Mouse (Mus musculus) stomach, postnatal 0 days (tissue): ENCODE measurements at regions not wholly inside any gene's neighbourhood (a gene's known extent, or its start where the extent isn't known, plus 50 kb on each side); places are given as distances from the start of the nearest gene placed in this dataset.

Experiments used
- ATAC-seq: fragments of 200-750 bp; cut with Nextera tagmentation; 2 replicates; pipeline ENCODE4 v1.8.0; 2017; ENCODE audit not compliant: low FRiP score, low TSS enrichment
- DNase-seq: peaks from one replicate; pipeline ENCODE4 v3.0.0-alpha.2; 2016; ENCODE audit warnings: low spot score
- H3K27ac ChIP-seq: fragments of 300-500 bp; sonication (generic); replicated peaks from 2 replicates; pipeline ENCODE4 v1.5.1; 2014; ENCODE audit warnings: mild to moderate bottlenecking, control low read depth
- H3K27me3 ChIP-seq: fragments of 300-500 bp; sonication (generic); 2 replicates; pipeline ENCODE4 v1.6.1; 2014; ENCODE audit warnings: low read length; ENCODE audit not compliant: control insufficient read depth, insufficient read depth
- H3K36me3 ChIP-seq: fragments of 300-500 bp; sonication (generic); 2 replicates; pipeline ENCODE4 v1.6.1; 2014; ENCODE audit warnings: low read length, mixed read lengths; ENCODE audit not compliant: control insufficient read depth, insufficient read depth
- H3K4me1 ChIP-seq: fragments of 300-500 bp; sonication (generic); replicated peaks from 2 replicates; pipeline ENCODE4 v1.6.1; 2014; ENCODE audit warnings: antibody characterized with exemption; ENCODE audit not compliant: control insufficient read depth, insufficient read depth
- H3K4me2 ChIP-seq: fragments of 300-500 bp; sonication (generic); replicated peaks from 2 replicates; pipeline ENCODE4 v1.6.1; 2014; ENCODE audit warnings: low read depth, mild to moderate bottlenecking, control low read depth, moderate library complexity
- H3K4me3 ChIP-seq: fragments of 300-500 bp; sonication (generic); 2 replicates; pipeline ENCODE4 v1.5.1; 2014; ENCODE audit warnings: low read depth, low read length, control low read depth
- H3K9ac ChIP-seq: fragments of 300-500 bp; sonication (generic); 2 replicates; pipeline ENCODE4 v1.6.1; 2014; ENCODE audit warnings: mild to moderate bottlenecking, low read length, control low read depth, mixed read lengths
- H3K9me3 ChIP-seq: fragments of 300-500 bp; sonication (generic); 2 replicates; pipeline ENCODE4 v1.6.1; 2016; ENCODE audit warnings: low read length; ENCODE audit not compliant: control insufficient read depth
- CTCF ChIP-seq: IDR thresholded peaks from 2 replicates; pipeline ENCODE4 v1.5.1; 2016; ENCODE audit warnings: antibody characterized with exemption, low read depth, mild to moderate bottlenecking, moderate library complexity
- EP300 ChIP-seq: optimal IDR thresholded peaks from 2 replicates; pipeline ENCODE3; 2016; ENCODE audit warnings: antibody characterized with exemption
- WGBS: fragments of 180-500 bp; shearing (Covaris S2); extraction: QIAGEN DNeasy Blood & Tissue Kit; methylation state at CpG from one replicate; pipeline ENCODE4 v1.1.7; 2014; 5-methylcytosine and 5-hydroxymethylcytosine counted together

GRCm38 (mm10) chr5:64485043-64485442 is 318.1 kb upstream of the Klf3 start:
- Histone ChIP-seq H3K27me3 (no peaks in the 10 kb centered on the region), H3K36me3 (no peaks in the 10 kb centered on the region), H3K27ac (no peak overlapping the region), H3K9ac (no peak overlapping the region), H3K4me1 (no peaks in the 10 kb centered on the region), H3K9me3 (no peaks in the 10 kb centered on the region), H3K4me2 (no peak overlapping the region), H3K4me3 (no peak overlapping the region)
- 90% methylated on average over 3 of the region's 3 CpGs for WGBS
- TF ChIP-seq CTCF (no peak), EP300 (no peak)
- ATAC-seq (no peak), DNase-seq (no peak)

DNA sequence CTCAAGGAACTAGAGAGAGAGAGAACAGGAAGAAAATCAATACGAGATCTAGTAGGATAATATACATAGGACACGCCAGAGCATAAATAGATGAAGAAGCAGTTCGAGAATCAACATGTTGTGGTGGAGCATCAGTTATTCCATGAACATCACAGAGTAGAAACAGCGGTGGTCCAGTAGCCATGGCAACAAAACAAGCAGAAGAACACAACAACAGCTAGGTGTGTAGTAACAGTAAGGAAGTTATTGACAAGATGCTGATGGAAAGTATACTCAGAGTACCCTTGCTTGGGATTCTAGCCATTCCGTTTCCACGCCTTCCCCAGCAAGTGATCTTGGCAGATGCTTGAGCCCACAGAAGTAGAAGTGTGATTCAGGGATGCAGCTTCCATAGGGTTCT is 317.3 kb upstream of the Klf3 start:
- H3K9me3 ChIP-seq = no peaks in the 10 kb centered on the region
- no peaks in the 10 kb centered on the region for H3K27me3 ChIP-seq
- no peak overlapping the region for H3K4me3 ChIP-seq
- H3K9ac ChIP-seq = no peak overlapping the region
- TF ChIP-seq EP300 (no peak), CTCF (no peak)
- no peak overlapping the region for H3K27ac ChIP-seq
- WGBS = 91% methylated on average over 6 of the region's 6 CpGs
- no peak for ATAC-seq
- DNase-seq = no peak
- H3K4me2 ChIP-seq = no peak overlapping the region
- no peaks in the 10 kb centered on the region for H3K4me1 ChIP-seq
- H3K36me3 ChIP-seq = no peaks in the 10 kb centered on the region

DNA sequence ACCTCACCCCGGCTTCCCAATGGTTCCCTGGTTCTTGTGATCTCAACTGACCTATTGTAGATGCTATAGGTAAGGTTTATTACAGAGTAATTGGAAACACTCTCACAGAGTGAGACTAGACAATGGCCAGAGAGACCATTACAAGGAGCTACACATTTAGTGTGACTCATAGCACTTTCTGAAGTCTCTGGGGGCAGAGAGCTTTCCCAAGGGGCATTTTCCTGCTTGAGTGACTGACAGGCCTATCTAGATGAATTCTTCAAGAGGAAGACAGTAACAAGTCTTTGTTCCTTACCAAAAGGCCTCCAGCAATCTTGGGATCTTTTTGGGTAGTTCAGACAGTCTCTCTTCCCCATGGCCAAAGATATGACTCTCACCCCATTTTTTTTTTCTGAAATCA is 316.4 kb upstream of the Klf3 start:
- DNase-seq (no peak), ATAC-seq (no peak)
- Histone ChIP-seq H3K9ac (no peak overlapping the region), H3K27ac (no peak overlapping the region), H3K4me2 (no peak overlapping the region), H3K4me1 (no peaks in the 10 kb centered on the region), H3K9me3 (no peaks in the 10 kb centered on the region), H3K4me3 (no peak overlapping the region), H3K27me3 (no peaks in the 10 kb centered on the region), H3K36me3 (no peaks in the 10 kb centered on the region)
- no peak for TF ChIP-seq EP300
- TF ChIP-seq CTCF = no peak
- WGBS = 96% methylated on average over 1 of the region's 1 CpGs

DNA sequence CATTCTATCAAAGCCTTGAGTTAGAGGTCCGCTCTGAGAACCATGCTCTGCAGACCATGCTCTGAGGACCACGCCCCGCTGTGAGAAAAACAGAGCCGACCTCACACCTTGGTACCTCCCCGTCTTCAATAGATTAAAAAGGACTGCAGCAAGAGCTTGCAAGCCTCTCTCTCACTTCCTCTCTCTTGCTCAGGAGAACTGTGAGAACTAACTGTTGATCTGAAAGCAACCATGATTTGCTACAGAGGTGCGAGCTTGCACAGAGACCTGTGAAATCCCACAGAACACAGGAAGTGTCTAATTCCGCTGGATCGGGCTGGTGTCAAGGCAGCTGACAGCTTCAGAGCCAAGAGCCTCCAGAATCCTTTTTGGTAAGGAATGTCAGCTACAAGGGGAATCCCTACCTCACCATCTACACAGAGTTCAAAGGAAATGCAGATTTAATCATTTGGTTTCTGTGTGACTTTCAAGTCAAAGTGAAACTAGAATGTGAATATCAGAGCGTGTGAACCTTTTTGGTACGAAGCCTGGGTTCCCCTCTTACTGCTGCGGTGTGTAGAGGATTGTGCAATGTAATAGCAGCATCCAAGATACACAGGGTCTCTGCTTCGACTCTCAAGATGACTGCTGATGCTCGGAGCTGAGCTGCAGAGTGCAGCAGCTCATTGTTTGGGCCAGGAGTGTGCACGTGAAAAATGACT is 315.3 kb upstream of the Klf3 start:
- no peaks in the 10 kb centered on the region for H3K9me3 ChIP-seq
- TF ChIP-seq EP300 = no peak
- TF ChIP-seq CTCF = no peak
- no peaks in the 10 kb centered on the region for H3K4me1 ChIP-seq
- 50% methylated on average over 14 of the region's 14 CpGs for WGBS
- no peaks in the 10 kb centered on the region for H3K27me3 ChIP-seq
- H3K27ac ChIP-seq = no peak overlapping the region
- H3K4me2 ChIP-seq = no peak overlapping the region
- DNase-seq (no peak), ATAC-seq (no peak)
- no peak overlapping the region for H3K9ac ChIP-seq
- no peak overlapping the region for H3K4me3 ChIP-seq
- no peaks in the 10 kb centered on the region for H3K36me3 ChIP-seq

DNA sequence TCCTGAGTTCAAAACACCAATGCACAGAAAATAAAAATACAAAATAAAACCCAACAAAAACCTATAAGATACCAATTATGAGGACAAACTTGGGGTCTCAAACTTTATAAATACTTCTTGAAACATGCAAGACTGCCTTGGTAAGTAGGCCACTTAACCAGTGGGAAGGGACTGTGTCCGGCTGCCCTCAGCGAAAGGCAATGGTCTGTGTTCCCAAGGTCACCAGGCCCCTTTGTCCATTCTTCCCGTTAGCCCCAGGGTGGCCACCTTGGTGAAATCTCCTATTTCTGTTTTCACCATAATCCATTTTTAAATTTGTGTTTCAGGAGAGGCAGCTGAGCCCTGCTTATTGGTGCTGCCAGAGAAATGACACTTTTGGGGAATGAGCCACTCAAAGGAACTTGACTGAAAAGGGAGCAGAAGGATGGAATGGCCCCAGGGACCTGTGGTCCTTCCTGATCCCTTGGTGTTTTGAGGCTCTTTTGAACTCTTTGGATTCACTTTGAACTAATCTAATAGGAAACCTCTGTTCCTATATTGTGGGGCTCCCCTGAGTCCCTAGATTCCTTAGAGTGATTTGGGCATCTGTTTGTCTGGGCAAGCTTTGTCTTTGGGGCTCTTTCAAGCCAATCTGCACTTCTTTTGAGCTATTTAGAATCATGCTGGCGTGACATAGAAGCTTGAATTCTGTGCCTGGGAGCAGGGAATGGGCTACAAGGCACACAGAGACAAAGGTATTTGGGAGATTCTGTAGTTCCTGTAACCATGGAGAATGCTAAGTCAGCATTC is 313.3 kb upstream of the Klf3 start:
- Histone ChIP-seq H3K36me3 (no peaks in the 10 kb centered on the region), H3K9me3 (no peaks in the 10 kb centered on the region), H3K27me3 (no peaks in the 10 kb centered on the region), H3K4me1 (no peaks in the 10 kb centered on the region), H3K4me3 (no peak overlapping the region), H3K27ac (no peak overlapping the region), H3K4me2 (no peak overlapping the region), H3K9ac (no peak overlapping the region)
- TF ChIP-seq EP300 (no peak), CTCF (no peak)
- 91% methylated on average over 4 of the region's 4 CpGs for WGBS
- DNase-seq (no peak), ATAC-seq (no peak)

DNA sequence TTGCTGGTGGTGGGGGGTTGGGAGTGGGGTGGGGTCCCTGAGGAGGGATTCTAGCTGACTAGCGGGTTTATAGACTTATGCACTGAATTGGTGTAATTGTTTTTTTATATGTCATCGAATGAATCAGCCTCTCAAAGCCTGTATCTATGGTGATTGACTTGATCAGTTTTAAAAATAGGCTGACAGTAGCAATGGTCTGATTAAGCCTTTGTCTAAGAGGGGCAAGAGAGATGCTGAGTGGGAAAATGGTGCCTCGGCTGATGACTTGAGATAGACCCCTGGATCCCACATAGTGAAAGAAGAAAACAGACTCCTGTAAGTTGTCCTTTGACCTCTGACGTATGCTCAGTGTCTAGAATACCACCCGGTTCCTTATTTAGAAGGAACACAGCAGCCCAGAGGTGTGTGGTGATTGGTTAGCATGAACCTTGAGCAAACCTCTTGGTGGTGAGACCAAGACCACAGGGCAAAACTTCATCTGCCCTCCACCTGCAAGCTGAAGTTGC is 312.7 kb upstream of the Klf3 start:
- ATAC-seq = no peak

More for the DNA sequence above, 312.7 kb upstream of the Klf3 start:
- Histone ChIP-seq H3K9ac (no peak overlapping the region), H3K27me3 (no peaks in the 10 kb centered on the region), H3K4me3 (no peak overlapping the region), H3K4me1 (no peaks in the 10 kb centered on the region), H3K4me2 (no peak overlapping the region), H3K36me3 (no peaks in the 10 kb centered on the region), H3K9me3 (no peaks in the 10 kb centered on the region), H3K27ac (no peak overlapping the region)
- WGBS = 61% methylated on average over 5 of the region's 5 CpGs
- TF ChIP-seq CTCF (no peak), EP300 (no peak)
- DNase-seq = no peak
